Mouse (Mus musculus) A20 (cell line): ENCODE results near the gene Rab30.
"Not testable (repeated sequence)": the region's sequence is repeated elsewhere in the genome, so short reads cannot be mapped to it uniquely, and the experiment has no call there.

Experiments used
- DNase-seq: peaks from one replicate; pipeline ENCODE4 v3.0.0-alpha.2; 2011; ENCODE audit warnings: low read depth, low spot score

Gene Rab30

DNA sequence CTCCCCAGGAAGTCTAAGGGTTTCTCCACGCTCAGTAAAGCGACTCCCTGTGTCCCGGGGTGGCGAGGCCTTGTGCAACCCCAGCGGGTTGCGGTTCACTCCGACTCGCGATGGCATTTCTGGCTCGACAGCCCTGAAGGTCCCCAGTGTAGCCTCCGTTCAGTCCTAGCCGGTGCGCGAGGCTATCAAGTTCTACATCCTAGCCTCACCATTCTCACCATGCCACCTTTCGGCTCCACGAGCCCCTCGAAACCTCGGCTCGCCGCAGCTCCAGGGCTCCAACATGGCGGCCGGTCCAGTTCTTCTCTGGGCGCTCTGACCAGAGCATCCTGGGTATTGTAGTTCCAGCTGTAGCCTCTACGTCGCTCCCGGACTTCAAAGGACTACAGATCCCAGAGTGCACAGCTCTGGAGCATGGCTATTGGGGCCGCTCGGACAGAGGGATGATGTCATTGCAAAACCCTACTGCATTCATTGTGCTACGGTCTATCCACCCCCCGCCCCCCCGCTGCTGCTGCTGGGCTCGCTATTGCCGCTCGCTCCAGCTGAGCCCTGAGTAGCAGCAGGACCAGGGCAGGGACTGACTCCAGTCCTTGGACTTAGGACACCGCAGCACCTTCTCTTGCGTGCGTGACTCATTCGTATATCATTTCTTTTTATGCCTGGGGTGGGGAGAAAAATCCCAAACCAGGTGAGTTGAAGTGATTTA, at the start of gene Rab30:
TSS of gene Rab30 (plus strand) at position 452 of the 709 bp plus-strand sequence.
- peak; percentile 97 for DNase-seq

DNA sequence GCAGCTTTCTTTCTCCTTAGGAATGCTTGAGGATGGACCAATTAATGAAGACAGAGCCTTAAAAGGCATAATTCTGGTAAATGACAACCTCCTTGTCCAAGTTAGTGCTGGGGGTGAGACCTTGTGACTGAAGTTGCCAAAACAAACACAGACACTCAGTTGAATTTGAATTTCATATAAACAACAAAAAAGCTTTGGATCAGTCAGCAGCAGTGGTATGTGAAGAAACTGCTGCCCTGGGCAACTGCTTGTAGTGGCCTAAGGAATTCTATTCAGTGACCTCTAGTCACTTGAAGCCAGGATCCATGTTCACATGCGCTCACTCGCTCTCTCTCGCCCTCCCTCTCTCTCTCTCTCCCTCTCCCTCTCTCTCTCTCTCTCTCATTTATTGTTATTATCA, 45.0 kb upstream of the Rab30 start:
- no peak for DNase-seq

GRCm38 (mm10) chr7:92698770-92699169, 42.6 kb upstream of the Rab30 start:
- no peak for DNase-seq

- DNase-seq: no peak
Observed at GRCm38 (mm10) chr7:92703661-92704060, 37.7 kb upstream of the Rab30 start.

DNA sequence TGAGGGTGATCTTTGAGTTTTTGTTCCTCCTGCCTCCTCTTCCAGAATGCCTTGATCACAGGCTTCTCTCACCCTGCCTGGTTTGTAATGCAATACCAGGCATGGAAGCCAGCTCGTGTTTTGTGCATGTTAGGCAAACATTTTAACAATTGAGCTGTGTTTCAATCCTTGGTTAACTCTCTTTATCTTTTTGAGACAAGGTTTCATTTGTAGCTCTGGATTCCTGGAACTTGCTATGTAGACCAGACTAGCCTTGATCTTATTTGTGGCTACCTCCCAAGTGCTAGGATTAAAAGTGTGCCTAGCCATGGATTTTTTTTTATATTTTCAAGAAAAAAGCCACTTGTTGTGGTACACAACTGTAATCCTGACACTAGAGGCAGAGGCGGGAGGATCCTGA, 35.9 kb upstream of the Rab30 start:
- no peak for DNase-seq

DNA sequence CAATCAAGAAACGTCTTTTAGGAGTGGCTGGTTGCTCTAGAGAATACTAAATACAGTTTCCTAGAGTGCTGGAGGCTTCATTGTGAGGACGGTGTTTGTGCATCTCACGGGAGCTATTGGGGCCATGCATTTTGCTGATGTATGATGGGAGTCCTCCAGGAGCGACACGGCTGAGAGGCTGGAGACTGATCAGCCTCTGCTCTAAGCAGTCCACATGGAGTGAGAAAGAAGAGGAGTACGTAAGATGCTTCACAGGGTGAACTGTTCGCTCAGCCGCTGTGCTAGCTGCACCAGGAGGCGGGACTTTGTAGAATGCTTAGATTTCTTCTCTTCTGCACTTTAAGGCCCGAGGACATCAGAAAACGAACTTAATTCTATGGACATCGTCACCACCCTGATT, 34.7 kb upstream of the Rab30 start:
- no peak for DNase-seq

DNA sequence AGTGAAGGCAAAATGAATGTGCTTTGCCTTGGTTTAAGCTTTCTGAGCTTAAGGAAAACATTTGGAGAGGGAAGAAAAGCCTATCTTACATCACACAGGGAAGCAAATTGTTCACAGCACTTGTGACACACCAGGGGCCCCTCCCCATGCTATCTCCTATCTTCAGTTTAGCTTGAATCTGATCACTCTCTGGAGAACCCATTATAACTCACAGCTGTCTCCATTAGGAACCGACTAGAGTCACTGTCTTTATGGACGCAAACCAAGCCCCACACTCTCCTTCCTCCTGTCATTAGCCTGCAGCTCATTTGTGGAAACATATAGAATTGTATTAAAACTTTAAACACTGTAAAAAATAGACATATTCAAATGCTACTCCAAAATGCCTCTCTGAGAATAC, 31.8 kb upstream of the Rab30 start:
- DNase-seq: no peak

GRCm38 (mm10) chr7:92711593-92711992, 29.8 kb upstream of the Rab30 start:
- DNase-seq: no peak

GRCm38 (mm10) chr7:92715055-92715454, 26.3 kb upstream of the Rab30 start:
- no peak for DNase-seq

GRCm38 (mm10) chr7:92720156-92720905, 21.1 kb upstream of the Rab30 start:
- DNase-seq: no peak

DNA sequence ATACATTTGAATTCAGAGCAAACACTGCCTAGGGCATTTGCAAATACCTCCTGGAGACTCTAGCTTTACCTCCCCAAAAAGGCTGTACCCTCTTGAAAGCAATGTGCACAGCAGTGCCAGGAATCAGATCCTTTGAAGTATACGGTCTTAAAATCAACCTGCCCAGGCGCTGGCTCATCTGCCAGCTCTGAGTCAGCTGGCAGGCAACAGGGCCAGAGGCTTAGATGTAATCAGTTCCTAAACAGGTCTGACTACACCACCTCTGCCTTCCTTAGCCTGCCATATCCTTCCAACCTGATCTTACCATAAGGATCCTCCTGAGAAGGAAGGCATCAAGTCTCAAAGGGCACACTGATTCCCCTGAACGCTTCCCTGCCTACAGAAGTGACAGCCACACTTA, 17.7 kb upstream of the Rab30 start:
- no peak for DNase-seq

GRCm38 (mm10) chr7:92724261-92724660, 17.1 kb upstream of the Rab30 start:
- DNase-seq: no peak

- DNase-seq: not testable (repeated sequence)
Observed at GRCm38 (mm10) chr7:92729583-92729982, 11.8 kb upstream of the Rab30 start.

DNA sequence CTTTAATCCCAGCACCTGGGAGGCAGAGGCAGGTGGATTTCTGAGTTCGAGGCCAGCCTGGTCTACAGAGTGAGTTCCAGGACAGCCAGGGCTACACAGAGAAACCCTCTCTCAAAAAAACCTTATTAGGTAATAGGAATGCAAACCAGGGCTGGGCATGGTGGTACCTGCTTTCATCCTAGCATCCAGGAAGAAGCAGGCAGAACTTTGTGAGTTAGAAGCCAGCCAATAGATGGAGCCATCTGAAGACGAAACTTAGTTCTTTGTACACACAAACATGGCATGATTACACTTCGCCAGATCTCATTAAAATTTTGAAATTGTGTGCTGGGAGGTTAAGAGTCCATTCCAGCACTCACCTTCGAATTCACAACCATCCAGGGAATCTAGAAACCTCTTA, 10.9 kb upstream of the Rab30 start:
- DNase-seq: no peak

GRCm38 (mm10) chr7:92730959-92731358, 10.4 kb upstream of the Rab30 start:
- no peak for DNase-seq

DNA sequence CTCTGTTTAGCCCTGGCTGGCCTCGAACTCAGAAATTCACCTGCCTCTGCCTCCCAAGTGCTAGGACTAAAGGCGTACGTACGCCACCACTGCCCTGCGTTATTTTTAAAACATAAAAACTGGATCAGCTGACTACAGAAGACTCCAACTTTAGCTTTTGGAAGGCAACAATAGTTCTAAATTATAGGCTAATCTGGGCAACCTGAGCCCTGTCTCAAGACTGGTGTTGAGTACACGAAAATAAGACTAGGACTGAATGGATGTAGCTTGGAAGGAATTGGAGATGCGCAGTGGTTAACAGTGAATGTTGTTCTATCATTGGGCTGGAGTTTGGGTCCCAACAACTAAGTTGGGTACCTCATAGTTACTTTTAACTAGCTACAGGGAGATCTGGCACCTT, 9.3 kb upstream of the Rab30 start:
- no peak for DNase-seq

- no peak for DNase-seq
Observed at GRCm38 (mm10) chr7:92737560-92737959, 3.8 kb upstream of the Rab30 start.

DNA sequence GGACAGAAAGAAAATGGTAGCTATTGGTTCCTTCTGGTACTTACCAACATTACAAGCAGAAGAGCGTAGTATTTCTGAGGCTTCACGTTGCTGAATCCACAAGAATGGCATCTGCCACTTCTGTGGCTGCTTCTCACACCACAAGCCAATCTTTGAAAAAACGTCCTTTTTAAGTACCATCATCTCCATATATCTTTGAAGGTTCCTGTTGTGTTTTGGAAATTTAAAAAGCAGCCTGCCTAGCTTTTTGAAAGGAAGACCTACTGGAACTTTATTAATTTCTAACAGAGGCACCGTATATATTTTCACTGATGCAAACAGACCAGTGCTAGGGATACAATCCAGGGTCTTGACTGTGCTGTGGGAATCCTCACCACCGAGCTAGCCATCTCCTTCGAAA, 1.4 kb upstream of the Rab30 start:
- no peak for DNase-seq

- DNase-seq: no peak
Observed at GRCm38 (mm10) chr7:92740411-92741115, 840 bp upstream of the Rab30 start.

DNA sequence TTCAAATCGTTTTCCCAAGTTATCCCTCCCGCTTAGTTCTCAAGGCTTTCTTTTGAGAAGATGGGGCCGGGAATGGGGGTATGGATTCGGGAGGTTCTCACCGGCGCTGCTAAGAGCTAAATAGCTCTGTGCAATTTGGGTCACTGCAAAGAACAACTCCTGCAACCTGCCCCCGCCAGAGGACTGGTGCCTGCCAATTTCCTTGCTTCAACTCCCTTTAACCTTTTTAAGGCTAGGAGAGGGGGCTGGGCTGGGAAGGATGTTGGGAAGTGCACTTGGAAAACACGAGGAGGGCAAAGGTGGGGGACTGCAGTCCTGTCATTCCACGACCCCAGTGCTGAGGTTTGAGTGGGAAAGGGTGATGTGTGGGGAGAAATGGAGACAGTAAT, 452 bp downstream of the Rab30 start:
- DNase-seq: no peak

DNA sequence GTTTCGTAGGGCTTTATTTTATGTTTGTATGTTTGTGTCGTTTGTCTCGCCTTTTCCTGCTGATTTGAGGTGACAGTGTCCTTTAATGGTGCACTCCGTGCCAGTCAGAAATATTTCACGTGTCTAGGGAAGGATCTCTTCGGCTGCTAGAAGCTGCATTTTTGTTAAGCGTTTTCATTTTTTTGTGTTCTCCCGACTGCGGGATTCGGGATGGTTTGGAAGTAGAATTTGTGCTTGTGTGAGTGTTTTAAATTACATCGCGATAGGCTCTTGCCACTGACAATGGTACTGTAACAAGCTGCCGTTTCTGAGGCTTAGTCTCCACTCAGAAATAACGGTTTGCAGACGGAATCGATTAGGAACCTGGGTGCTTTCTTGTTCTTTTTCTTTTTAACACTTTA, 938 bp downstream of the Rab30 start:
- DNase-seq: peak; percentile 49

GRCm38 (mm10) chr7:92742774-92743173, 1.4 kb downstream of the Rab30 start:
- DNase-seq: no peak

DNA sequence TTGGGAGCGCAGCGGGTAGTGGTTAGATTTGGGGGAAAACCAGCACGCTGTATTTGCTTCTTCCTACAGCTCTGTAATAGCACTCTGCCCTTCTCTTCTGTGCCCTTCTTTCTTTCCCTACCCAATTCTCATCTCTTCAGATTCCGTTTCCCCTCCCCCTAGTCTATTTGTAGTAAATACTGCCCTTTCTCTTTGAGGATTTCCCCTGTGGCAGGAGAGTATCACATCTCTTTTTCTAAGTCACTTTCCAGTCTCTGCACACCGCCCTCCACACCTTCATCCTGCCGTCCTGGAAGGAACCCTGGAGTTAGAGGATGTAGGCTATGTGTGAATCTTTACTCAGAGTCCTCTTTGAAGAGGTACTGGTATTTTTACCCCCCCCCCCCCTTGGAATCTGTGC, 1.9 kb downstream of the Rab30 start:
- DNase-seq: no peak
